Mouse (Mus musculus) forebrain, embryonic 15.5 days (tissue): Measurements from ENCODE around the gene Fut2. TPM values are rescaled to one million over a fixed set of nuclear protein-coding genes. Genes with fewer than 3 reads are reported as not detected.
A peak's percentile ranks its signal among the peaks of the same experiment; 100 is the strongest.
"Not testable (repeated sequence)": the region's sequence is repeated elsewhere in the genome, so short reads cannot be mapped to it uniquely, and the experiment has no call there.

Experiments used
- ATAC-seq: fragments of 200-750 bp; cut with Nextera tagmentation; replicated peaks from 2 replicates; pipeline ENCODE4 v1.8.0; 2017; ENCODE audit warnings: mild to moderate bottlenecking, moderate TSS enrichment, moderate library complexity
- H3K27ac ChIP-seq: fragments of 300-500 bp; sonication (generic); replicated peaks from 2 replicates; pipeline ENCODE4 v1.5.1; 2015; ENCODE audit warnings: mild to moderate bottlenecking, inconsistent platforms
- H3K27me3 ChIP-seq: fragments of 300-500 bp; sonication (generic); 2 replicates; pipeline ENCODE4 v1.6.1; 2015; ENCODE audit warnings: inconsistent platforms
- H3K36me3 ChIP-seq: fragments of 300-500 bp; sonication (generic); 2 replicates; pipeline ENCODE4 v1.6.1; 2015; ENCODE audit warnings: mild to moderate bottlenecking, inconsistent platforms
- H3K4me1 ChIP-seq: fragments of 300-500 bp; sonication (generic); 2 replicates; pipeline ENCODE4 v1.6.1; 2015; ENCODE audit warnings: inconsistent platforms
- H3K4me2 ChIP-seq: fragments of 300-500 bp; sonication (generic); replicated peaks from 2 replicates; pipeline ENCODE4 v1.6.1; 2015; ENCODE audit warnings: mild to moderate bottlenecking, inconsistent platforms
- H3K4me3 ChIP-seq: fragments of 300-500 bp; sonication (generic); 2 replicates; pipeline ENCODE4 v1.5.1; 2015; ENCODE audit warnings: mild to moderate bottlenecking, inconsistent platforms
- H3K9ac ChIP-seq: fragments of 300-500 bp; sonication (generic); replicated peaks from 2 replicates; pipeline ENCODE4 v1.6.1; 2015; ENCODE audit warnings: mild to moderate bottlenecking, inconsistent platforms
- H3K9me3 ChIP-seq: fragments of 300-500 bp; sonication (generic); 2 replicates; pipeline ENCODE4 v1.6.1; 2016; ENCODE audit warnings: inconsistent platforms
- WGBS: fragments of 180-500 bp; shearing (Covaris S2); methylation state at CpG from one replicate; pipeline ENCODE4 v1.1.7; 2015; ENCODE audit warnings: mixed read lengths; 5-methylcytosine and 5-hydroxymethylcytosine counted together
- polyA plus RNA-seq: library from polyadenylated mRNA; unstranded; fragments of >200 nt; fragmentation: Nextera tagmentation; extraction: Ambion mirVana; gene quantifications from 2 replicates; pipeline ENCODE4 v1.2.1, GENCODE M21; 2015

Gene Fut2
- polyA plus RNA-seq, 1 experiment from 2014 or later: 0.31 TPM

DNA sequence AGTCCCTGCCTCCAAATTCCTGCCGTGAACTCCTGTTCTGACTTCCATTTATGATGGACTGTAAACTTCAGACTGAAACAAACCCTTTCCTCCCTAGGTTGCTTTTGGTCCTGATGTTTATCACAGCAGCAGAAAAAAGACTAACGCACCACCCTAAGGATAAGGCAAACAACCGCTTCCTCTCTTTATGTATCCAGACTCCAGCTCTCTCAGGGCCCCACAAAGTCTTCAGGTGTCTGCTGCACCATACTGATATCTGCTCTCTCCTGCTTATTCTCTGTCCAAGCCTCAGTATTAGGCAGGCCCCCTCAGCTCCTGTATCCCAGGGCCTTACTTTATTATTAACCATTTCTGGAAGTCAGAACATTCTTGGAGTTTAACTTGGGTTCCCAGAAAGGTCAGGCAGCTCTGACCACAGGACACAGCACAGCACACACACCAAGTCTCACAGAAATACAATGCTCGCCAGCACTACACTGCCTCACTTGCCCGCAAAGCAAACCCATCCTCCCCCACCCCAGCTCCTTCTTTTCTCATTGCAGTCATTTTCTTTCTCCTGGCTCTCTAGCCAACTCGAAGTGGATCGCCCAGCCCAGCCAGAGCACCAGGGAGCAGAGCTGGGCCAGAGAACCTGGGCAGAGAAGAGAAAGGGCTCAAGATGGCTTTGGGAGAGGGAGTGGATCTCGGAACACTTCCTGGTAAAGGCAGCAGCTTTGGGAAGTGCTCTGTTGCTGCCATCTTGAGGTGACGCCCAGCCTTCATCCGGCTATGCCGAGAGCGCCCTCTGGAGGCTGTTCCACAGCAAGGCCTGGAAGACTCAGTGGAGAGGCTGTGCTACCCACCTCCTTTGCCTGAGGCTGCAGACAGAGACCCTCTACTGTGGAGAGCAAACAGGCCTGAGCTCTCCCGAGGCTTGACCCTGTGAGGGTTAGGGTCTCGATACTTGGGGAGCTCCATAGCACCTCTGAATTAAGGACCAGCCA lies 16.2 kb upstream of the Fut2 start:
- Histone ChIP-seq H3K9ac (0 out of 2 replicates have a peak overlapping the region, but pooled peaks have one; percentile 33), H3K9me3 (no peaks in the 10 kb centered on the region), H3K36me3 (no peaks in the 10 kb centered on the region), H3K4me3 (peak overlapping the region; percentile 16), H3K27me3 (no peaks in the 10 kb centered on the region), H3K4me1 (peaks cover 8% of the 10 kb centered on the region), H3K27ac (peak overlapping the region; percentile 69), H3K4me2 (peak overlapping the region; percentile 32)
- peak; percentile 79 for ATAC-seq
- 29% methylated on average over 14 of the region's 14 CpGs for WGBS

DNA sequence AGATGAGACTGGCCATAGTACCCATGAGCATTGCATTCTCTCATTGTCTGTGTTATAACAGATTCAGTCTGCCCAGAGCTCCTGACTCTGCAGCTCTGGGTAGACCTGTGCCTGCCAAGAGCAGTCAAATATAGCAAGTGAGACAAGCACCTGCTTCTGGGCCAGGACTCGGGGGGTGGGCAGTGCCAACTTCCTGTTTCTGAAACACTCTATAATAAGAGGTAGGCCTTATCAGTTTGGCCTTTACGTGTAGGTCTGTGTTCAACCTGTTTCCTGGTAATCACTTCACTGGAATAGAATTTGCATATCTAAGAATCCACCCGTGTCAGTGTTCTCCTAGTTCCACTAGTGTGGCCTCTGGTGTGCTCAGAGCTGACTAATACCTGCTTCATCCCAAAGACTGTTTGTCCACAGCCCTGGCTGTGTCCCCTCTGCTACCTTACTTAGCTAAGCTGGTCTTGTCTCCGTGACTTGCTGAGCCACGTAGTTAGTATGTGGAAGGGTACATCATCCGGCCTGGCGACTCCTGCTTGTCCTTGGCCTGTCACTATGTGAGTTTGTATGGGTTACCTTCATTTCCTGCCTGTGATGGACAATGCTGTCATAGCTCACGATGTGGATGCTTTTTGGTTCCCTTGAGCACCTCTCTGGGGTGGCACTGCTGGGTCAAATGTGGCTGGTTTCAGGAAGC lies 15.0 kb upstream of the Fut2 start:
- H3K4me3 ChIP-seq: no peak overlapping the region
- no peaks in the 10 kb centered on the region for H3K27me3 ChIP-seq
- 89% methylated on average over 8 of the region's 8 CpGs for WGBS
- no peaks in the 10 kb centered on the region for H3K9me3 ChIP-seq
- H3K4me2 ChIP-seq: no peak overlapping the region
- no peak overlapping the region for H3K9ac ChIP-seq
- ATAC-seq: no peak
- no peak overlapping the region for H3K27ac ChIP-seq
- H3K4me1 ChIP-seq: peaks cover 8% of the 10 kb centered on the region
- H3K36me3 ChIP-seq: no peaks in the 10 kb centered on the region

DNA sequence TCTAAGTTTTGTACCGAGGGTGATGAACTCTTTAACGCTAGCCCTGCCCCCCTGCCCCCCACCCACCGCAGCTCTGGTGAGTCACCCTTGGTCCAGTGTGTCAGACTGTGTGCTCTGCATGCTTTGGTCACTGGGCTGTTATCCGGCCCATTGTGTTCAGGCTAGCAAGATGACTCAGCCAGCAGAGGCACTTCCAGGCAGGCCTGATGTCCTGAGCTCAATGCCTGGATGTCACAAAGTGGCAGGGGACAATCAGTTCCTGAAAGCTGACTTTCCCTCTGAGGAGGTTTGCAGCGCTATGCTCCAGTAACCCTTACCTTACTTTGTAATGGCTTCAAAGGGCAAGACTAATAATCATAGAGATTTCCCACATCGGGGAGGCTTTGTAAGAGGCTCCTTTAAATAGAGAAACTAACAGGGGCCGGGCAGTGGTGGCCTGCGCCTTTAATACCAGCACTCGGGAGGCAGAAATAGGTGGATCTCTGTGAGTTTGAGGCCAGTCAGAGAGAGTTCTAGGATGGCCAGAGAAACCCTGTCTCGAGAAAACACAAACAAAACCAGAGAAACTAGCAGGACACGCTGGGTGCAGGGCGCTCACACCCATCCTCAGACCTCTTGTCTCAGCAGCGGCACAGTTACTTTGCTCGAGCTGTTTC lies 13.9 kb upstream of the Fut2 start:
- Histone ChIP-seq H3K4me3 (no peak overlapping the region), H3K9me3 (no peaks in the 10 kb centered on the region), H3K27ac (no peak overlapping the region), H3K36me3 (no peaks in the 10 kb centered on the region), H3K27me3 (no peaks in the 10 kb centered on the region), H3K4me2 (no peak overlapping the region), H3K4me1 (peaks cover 8% of the 10 kb centered on the region), H3K9ac (no peak overlapping the region)
- no peak for ATAC-seq
- 72% methylated on average over 14 of the region's 14 CpGs for WGBS

DNA sequence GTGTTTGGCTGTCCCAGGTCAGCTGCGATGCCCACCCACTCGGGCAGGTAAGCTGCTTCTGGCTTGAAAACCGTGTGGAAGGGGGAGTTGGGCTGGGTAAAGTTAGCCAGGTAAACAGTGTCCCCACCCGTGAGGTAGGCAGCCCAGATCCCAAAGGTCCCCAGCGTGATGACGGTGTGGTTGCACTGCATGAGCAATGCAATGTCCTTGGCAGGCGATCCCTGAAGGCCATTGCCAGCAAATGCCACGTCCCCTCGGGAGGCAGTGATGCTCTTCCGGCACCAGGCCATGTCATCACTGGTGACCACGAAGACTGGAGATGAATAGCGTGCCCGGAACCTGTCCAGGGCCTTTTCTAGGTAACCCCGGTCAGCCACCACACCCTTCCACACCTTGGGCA lies 12.3 kb upstream of the Fut2 start:
- Histone ChIP-seq H3K4me3 (no peak overlapping the region), H3K36me3 (no peaks in the 10 kb centered on the region), H3K9ac (no peak overlapping the region), H3K27me3 (no peaks in the 10 kb centered on the region), H3K9me3 (no peaks in the 10 kb centered on the region), H3K27ac (no peak overlapping the region), H3K4me2 (no peak overlapping the region), H3K4me1 (peaks cover 8% of the 10 kb centered on the region)
- no peak for ATAC-seq
- 89% methylated on average over 14 of the region's 14 CpGs for WGBS

DNA sequence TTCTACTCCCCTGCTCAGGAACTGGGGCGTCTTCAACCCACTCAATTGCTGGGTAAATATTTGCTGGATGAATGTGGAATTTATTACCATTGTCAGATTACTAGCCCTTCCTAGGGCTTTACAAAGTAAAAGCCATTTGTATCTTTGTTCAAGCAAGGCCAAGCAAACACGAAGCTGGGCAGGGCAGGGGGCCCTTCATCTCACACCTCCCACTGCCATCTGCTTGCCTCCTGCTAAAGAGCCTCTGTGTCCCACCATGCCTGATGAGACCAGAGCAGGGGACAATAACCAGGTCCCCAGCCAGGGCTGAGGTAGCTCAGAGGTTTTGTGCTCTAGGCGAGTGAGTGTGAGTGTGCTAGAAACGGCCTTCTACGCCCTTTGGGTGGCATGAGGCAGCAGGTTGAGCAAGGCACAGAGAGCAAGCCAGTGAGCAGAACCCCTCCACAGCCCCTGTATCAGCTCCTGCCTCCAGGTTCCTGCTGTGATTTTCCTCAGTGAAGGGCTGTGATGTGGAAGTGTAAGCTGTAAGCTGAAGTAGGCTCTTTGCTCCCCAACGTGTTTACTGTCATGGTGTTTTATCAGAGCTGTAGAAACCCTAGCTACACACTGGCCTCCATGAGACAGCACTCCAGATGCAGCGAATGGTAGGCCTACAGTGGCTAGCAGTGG lies 11.6 kb upstream of the Fut2 start:
- WGBS: 82% methylated on average over 7 of the region's 7 CpGs
- no peaks in the 10 kb centered on the region for H3K27me3 ChIP-seq
- no peak overlapping the region for H3K4me2 ChIP-seq
- no peaks in the 10 kb centered on the region for H3K36me3 ChIP-seq
- H3K27ac ChIP-seq: no peak overlapping the region
- no peak for ATAC-seq
- no peak overlapping the region for H3K9ac ChIP-seq
- peaks cover 6% of the 10 kb centered on the region for H3K4me1 ChIP-seq
- H3K4me3 ChIP-seq: no peak overlapping the region
- H3K9me3 ChIP-seq: no peaks in the 10 kb centered on the region

DNA sequence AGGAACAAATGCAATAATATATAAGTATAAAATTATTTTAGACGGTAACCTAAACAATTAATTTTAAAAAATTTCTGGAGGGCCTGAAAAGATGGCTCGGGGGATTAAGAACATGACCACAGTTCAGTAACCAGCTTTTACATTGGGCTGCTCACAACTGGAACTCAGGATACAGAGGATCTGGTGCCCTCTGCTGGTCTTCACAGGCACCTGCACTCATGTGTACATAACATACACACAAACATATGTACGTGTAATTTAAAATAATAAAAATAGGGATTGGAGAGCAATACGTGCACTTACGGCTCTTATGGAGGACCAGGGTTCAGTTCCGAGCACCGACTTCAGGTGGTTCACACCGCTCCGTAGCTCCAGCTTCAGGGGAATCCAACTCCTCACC lies 2.7 kb upstream of the Fut2 start:
- no peaks in the 10 kb centered on the region for H3K27me3 ChIP-seq
- 0 out of 2 replicates have a peak, but pooled peaks cover 2% of the 10 kb centered on the region for H3K9me3 ChIP-seq
- WGBS: 94% methylated on average over 9 of the region's 9 CpGs
- no peak for ATAC-seq
- no peak overlapping the region for H3K4me2 ChIP-seq
- no peaks in the 10 kb centered on the region for H3K36me3 ChIP-seq
- H3K4me3 ChIP-seq: no peak overlapping the region
- H3K4me1 ChIP-seq: no peaks in the 10 kb centered on the region
- H3K9ac ChIP-seq: no peak overlapping the region
- no peak overlapping the region for H3K27ac ChIP-seq

DNA sequence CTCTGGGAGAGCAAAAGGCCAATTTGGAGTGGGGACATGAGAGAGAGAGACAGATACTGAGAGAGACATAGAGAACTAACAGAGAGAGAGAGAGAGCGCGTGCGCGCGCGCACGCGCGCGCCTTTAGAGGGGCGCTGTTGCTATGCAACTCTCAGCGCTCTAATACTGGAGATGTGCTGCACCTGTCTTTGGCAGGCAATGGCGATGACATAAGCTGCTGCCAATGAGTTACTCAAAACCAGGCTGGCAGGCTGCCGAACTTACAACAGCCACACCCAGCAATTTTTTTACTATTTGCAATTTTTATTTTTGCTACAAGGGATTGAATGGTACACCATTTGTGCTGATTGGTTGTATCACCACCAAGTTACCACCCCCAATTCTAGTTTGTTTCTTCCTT lies 1.6 kb upstream of the Fut2 start:
- H3K4me2 ChIP-seq: no peak overlapping the region
- no peak for ATAC-seq
- H3K27me3 ChIP-seq: no peaks in the 10 kb centered on the region
- H3K27ac ChIP-seq: no peak overlapping the region
- H3K9ac ChIP-seq: no peak overlapping the region
- no peaks in the 10 kb centered on the region for H3K36me3 ChIP-seq
- H3K9me3 ChIP-seq: 0 out of 2 replicates have a peak, but pooled peaks cover 2% of the 10 kb centered on the region
- no peak overlapping the region for H3K4me3 ChIP-seq
- no peaks in the 10 kb centered on the region for H3K4me1 ChIP-seq
- WGBS: 66% methylated on average over 14 of the region's 14 CpGs

DNA sequence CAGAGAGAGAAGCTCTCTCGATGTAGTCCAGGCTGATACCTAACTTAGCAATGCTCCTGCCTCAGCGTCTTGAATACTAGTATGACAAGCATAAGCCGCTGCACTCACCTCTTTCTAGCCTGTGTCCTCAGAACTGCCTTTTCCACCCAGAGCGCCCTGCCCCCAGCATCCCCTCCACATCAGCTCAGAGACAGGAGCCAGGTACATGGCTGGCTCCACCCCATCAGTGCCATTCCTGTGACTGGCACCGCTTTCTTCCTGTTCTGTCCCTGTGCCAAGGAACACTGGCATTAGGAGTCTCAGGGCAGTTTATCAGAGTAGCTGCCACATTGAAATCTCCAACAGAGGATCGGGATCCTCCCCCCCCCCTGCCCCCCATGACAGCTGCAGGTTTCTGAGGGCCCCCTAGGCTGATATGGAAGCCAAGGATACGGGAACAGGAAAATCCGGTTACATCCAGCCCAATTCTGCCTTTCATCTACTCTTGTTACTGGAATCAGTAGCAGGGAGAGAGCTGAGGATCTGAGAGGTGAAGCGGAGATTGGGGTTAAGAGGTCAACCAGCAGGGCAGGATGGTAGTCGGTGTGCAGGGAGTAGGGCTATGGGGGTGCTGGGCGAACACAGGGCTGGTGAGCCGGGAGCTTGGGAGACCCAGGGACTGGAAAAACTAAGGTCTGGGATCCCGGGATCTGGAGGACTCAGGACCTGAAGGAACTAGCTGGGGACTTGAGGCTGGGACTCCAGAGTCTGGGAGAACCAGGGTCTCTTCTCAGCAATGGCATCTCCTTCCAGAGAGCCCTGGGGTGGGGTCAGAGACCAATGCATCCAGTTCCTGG lies 673 bp downstream of the Fut2 start:
- 66% methylated on average over 13 of the region's 13 CpGs for WGBS
- H3K9me3 ChIP-seq: 0 out of 2 replicates have a peak, but pooled peaks cover 2% of the 10 kb centered on the region
- H3K4me1 ChIP-seq: no peaks in the 10 kb centered on the region
- H3K4me2 ChIP-seq: no peak overlapping the region
- no peaks in the 10 kb centered on the region for H3K36me3 ChIP-seq
- H3K27me3 ChIP-seq: no peaks in the 10 kb centered on the region
- H3K9ac ChIP-seq: no peak overlapping the region
- ATAC-seq: no peak
- H3K4me3 ChIP-seq: no peak overlapping the region
- H3K27ac ChIP-seq: no peak overlapping the region

DNA sequence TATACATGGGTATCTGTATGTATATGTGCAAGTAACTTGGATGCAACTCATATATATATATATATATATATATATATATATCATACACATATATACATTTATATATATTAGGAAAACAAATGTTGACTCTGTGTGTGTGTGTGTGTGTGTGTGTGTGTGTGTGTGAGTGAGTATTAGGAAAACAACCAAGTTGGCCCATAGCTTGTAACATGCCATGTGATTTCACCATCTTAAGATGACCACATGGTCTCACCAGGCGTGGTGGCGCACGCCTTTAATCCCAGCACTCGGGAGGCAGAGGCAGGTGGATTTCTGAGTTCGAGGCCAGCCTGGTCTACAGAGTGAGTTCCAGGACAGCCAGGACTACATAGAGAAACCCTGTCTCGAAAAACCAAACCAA lies 4.5 kb downstream of the Fut2 start:
- H3K9me3 ChIP-seq, H3K27me3 ChIP-seq, H3K4me1 ChIP-seq, H3K9ac ChIP-seq, H3K4me3 ChIP-seq, H3K36me3 ChIP-seq, ATAC-seq, H3K27ac ChIP-seq, H3K4me2 ChIP-seq: not testable (repeated sequence)
- 91% methylated on average over 6 of the region's 6 CpGs for WGBS

DNA sequence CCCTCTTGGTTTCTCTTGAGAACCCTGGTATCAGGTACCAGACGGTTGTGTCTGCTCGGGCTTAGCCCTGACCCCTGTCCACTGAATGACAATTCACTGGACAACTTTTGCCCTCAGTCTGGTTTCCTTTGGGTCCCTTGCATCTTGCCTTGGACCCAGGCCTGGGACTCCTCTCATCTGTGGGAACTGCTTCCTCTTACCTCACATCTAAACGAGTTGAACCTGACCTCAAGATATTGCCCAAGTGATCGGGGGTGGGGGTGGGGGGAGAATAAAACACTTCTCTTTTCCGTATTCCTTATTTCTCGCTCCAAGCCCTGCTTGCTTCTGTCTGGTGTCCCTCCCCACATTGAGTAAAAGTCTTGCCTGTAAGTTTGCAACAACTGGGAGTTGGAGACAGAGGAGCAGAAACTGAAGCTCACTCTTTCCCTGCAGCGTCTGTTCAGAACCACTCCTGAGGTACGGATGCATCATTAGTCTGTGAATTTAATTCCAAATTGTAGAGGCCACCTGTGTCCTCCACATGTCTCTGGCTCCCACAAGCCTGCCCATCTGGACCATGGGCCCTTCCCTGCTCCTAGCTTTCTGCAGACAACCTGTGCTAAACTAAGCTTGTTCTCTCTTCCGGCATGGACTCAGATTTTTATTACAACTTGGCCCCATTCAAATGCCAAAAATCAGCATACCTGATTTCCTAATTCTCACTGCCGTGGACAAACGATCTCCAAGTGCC lies 5.3 kb downstream of the Fut2 start:
- 81% methylated on average over 11 of the region's 11 CpGs for WGBS
- Histone ChIP-seq H3K4me2 (no peak overlapping the region), H3K9me3 (no peaks in the 10 kb centered on the region), H3K9ac (no peak overlapping the region), H3K27me3 (no peaks in the 10 kb centered on the region), H3K4me3 (no peak overlapping the region), H3K36me3 (no peaks in the 10 kb centered on the region), H3K4me1 (no peaks in the 10 kb centered on the region), H3K27ac (no peak overlapping the region)
- no peak for ATAC-seq
